Mouse (Mus musculus) liver, adult 2 months (tissue): Measurements from ENCODE around the gene Sde2.

Experiments
- CTCF ChIP-seq: fragments of 200-500 bp; IDR thresholded peaks from 2 replicates; pipeline ENCODE4 v1.5.1; 2011; ENCODE audit warnings: low read depth, low read length, control low read depth
- POLR2A ChIP-seq: fragments of 200-500 bp; IDR thresholded peaks from 2 replicates; pipeline ENCODE4 v1.6.1; 2011; ENCODE audit warnings: low read length, control low read depth; ENCODE audit not compliant: insufficient read depth; ENCODE audit errors: extremely low read depth

DNA sequence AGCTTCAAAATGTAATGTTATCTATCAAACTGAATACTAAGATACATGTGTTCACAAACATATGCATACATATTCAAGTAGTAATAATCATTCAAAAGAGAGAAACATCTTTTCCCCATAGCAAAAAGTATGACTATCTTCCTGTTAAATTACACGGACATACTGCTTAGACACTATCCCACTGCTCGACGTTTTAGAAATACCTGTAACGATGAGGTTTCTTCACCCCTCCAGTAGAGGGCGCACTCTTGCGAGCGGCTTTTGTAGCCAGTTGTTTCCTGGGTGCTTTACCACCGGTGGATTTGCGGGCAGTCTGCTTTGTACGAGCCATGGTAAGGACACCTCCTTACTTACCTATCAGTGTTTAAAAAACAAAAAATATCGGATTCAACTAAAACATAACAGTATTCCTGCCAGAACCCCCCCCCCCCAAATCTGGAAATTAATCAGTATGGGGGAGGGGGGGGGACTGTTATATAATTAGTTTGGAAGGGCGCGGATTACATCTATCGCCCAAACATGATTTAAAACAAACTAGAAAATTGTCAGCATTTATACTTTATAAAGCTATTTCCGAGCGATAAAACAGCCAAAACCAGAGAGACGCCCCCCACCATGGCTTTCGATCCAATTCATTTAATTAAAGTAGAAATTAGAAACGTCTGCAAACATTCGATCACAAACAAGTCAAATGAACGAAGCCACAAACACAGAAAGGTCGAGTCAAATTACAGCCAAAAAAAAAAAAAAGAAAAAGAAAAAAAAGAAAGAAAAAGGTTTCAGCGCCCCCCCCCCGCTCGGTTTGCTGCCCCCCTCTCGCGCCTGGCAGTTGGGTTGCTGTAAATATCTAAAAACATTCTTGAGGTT is 39.1 kb upstream of the Sde2 start:
- no peak for TF ChIP-seq POLR2A
- TF ChIP-seq CTCF = peak; percentile 46
